Mouse (Mus musculus) E14TG2a.4 (cell line): ENCODE data around the gene Rpl11.

Experiments used
- CTCF ChIP-seq: conservative IDR thresholded peaks from 2 replicates; pipeline ENCODE4 v1.5.1; 2014; ENCODE audit warnings: low read length
- NANOG ChIP-seq: IDR thresholded peaks from 2 replicates; pipeline ENCODE4 v1.6.1; 2014; ENCODE audit warnings: borderline replicate concordance, low read length, mixed read lengths

DNA sequence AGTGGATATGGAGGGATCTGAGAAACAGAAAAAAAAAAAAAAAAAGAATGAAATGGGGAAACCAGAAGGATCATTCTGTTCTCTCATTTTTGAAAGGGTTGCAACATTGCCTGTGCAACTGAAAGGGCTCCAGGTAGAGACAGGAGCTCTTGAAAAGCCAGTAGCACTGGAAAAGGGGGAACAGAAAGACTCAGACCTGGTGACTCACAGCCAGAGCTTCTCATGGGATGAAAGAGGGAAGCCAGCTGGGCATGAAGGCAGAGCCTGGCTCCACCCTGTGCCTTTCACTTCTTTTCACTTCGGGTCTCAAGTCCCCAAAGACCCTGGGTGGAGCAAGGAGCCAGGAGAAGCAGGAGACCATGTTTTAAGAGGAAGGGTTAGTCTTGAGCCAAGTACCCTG, 2.8 kb upstream of the Rpl11 start:
- no peak for TF ChIP-seq CTCF
- TF ChIP-seq NANOG: no peak
